Mouse (Mus musculus): ENCODE results near the gene Fhit.

The Fhit gene

DNA sequence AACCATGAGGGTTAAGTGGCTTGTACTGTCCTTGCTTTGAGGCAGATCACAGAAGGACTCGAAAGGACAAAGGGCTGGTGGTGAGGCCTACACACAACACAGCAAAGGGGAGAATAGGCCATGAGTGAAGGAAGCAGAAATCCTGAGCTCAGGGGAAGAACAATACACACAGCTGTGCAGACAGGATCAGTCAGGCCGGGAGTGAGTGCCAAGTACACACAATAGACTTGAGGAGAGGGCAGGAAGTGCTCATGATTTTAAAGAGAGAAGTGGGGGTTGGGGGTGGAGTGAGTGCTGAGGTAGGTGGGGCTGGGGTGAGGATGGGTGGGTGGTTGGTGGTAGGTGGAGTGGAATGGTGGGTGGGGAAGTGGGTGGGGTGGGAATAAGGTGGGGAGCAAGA lies 635.0 kb downstream of the Fhit start:
- peak; percentile 2 to 12 for DNase-seq (ENCODE audit: low read depth in 2 of 2, low spot score in 2 of 2)

DNA sequence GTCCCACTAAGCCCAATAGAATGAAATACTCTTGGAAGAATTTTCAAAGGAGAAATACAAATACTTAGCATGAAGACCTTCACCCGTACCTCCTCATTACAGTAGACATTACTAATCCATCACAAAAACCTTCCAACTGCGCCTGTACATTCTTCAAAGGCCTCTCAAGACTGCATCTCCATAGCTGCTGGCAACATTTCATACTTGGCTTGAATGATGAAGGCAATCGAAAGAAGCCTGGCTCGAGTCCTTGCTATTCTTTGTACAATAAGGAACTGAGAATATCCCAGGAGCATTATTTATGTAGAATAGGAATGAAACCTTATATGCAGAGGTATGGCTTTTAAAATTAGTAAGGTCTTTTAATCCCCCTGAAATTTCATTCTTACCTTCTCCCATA lies 636.0 kb downstream of the Fhit start:
- no peak for DNase-seq (ENCODE audit: low read depth in 2 of 2, low spot score in 2 of 2)

DNA sequence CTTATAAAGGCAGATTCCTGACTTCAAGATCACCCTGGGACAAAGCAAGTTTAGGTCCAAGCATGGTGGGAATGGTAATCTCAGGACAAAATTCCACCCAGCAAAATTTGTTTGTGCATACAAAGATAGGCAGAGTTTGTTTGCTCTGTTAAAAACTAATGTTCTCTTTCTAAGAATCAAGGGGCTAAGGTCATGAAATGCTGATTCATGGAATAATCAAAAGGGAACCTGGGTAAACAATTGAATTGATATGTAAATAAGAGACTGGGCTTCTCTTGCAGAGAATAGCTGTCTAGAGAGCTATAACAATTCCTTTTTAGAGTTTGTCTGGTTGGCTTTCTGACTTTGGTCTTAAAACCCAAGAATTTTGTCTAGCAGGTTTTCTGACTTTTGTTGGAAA lies 647.8 kb downstream of the Fhit start:
- DNase-seq (ENCODE audit: low read depth in 2 of 2, low spot score in 2 of 2), result no peak

DNA sequence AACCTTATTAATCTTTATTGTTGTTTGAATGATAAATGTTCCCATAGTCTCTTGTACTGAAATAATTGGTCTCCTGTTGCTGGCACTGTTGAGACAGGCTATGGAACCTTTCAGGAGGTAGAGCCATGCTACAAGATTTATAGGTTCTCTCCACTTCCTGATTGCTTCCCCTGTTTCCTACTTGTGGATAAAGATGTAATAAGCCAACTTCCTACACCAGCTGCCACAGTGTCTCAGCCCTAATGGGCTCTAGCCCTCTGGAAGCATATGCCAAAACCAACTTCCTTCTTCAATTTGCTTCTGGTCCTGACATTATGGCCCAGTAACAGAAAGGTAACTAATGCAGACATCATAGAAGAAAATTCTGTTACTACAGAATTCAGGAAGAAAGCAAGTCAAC lies 652.6 kb downstream of the Fhit start:
- DNase-seq (ENCODE audit: low read depth in 2 of 2, low spot score in 2 of 2), result no peak

DNA sequence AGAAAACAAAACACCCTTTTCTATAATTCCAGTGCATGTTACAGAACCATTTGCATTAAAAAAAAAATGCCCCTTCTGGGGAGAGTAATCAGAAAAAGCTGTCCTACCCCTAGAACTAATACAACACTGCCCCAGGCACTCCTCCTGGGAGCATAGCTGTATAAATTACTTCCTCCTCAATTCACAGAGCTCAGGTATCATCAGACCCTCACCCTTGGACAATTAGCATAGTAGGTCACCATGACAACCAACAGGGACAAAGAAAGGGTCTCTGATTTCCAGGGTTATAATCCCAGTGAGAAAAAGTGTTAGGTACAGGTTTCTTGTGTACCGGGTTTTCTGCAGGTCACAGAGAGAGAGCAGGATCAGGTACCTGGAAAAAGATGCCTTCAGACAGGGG lies 654.3 kb downstream of the Fhit start:
- no peak for DNase-seq (ENCODE audit: low read depth in 2 of 2, low spot score in 2 of 2)

DNA sequence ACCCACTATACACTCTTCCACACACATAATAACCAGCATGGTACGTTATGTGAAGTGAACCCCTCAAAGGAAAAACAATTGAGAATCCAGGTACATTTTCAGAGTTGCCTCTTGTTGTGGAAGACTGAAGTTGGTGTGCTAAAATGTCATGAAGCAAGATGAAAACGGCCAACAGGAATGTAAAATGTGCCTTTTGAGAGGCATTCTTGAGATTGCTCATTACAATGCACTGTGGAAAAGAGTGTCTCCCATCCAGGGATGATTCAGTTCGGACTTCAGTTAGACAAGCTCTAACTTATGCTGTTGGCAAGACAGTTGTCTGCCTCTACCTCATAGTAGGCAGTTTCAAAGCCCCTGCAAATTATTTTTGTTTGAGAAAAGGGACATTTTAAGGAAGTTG lies 676.0 kb downstream of the Fhit start:
- no peak for DNase-seq (ENCODE audit: low read depth in 2 of 2, low spot score in 2 of 2)

DNA sequence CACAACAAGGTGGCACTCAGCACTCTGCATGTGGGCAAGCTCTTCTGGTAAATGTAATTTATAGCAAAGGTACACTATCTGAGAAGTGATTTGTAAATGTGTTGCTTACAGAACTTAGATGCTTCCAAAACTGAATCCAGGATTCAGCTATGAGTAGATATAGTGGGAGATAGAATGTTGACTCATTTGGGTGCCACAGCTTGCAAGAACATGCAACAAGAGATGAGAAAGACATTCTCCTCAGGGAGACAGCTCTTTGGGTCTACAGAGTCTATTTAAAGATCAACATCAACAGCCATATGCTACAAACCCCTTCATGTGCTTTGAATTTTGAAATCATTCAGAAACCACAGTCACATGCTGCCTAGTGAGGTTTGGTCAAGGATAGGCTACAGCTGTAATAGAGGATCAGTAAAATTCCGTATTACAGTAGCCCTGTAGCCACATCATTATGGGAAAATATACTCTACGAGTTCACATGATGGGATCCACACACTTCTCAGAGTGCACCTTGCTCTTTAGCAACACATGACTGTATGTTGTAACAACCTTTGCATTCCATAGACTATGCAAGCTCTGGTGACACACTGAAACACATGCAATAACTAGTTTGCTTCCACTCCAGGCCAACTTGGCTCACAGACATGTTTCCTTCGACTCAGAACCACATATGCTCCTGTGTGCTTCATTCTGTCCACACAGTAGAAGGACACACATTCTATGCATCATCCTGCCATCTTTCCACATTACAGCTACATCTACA lies 678.8 kb downstream of the Fhit start:
- DNase-seq (ENCODE audit: low read depth in 2 of 2, low spot score in 2 of 2), result no peak

DNA sequence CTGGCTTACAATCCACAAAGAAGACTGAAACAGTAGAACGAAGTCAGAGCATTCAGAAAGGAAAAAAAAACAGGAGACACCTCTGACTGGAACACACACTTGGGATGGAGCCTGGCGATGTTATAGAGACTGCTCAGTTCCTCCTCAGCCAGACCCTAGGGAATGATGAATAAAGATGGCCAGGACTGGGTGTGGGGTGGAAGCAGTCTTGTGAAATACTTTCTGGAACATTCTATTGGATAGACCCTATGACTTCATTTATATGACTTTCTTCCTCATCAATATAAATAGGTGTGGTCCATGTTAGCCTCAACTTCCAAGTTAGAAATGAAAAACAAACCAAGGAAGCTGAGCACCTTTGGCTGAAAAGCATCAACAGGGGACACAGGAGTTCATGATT lies 680.5 kb downstream of the Fhit start:
- no peak for DNase-seq (ENCODE audit: low read depth in 2 of 2, low spot score in 2 of 2)

DNA sequence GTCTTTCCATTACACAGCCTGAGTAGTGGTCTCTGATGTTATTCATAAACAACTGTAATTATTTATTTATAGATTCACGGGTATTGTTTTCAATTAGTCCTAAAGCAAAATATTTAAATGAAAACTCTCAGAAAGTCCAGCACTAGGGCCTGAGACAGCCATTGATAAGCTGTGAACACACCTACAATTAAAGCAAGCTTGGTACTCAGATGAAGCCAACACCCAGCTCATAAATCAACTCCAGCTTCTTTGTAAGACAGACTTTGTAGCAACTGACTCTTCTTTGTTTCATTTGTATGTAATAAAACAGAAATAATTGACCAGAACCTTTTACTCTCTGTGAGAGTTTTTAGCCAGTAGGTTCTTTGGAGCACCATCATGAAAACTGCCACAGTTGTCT lies 681.2 kb downstream of the Fhit start:
- no peak for DNase-seq (ENCODE audit: low read depth in 2 of 2, low spot score in 2 of 2)

DNA sequence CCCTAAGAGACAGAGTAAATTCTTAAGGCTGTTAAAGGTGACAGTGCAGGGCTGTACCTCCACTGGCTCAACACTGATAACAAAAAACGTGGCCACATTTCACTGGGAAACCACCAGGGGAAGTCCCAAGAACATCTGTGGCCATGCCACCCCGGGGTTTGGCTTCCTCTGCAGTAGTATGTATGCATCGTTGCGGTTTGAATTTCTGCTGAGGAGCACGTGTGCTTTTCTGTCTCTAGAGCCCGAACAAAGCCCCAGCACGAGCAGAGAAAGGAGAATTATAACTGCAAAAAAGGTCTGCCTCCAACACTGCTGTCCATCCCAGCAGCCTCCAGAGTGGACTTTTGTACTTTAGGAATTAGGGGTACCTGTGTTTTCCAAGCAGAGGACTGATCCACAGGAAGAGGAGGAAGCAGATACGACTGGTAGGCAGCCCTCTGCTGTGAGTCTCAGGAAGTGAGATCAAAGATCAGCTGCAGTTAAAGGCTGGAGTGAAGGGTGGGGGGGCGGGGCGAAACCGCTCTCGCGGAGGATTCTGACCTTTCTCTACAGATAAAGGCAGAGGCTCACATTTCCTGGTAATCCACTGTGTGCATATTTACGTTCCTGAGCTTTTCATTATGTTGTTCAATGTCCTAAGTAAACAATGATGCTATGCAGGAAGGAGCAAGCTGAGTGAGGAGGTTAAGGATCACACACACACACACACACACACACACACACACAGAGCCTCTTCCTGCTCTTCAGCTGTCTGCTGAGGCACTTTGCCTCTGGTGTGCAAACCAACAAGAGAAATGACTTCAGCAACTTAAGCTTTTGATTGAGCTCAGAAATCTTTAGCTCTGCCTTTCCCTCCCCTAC lies 708.6 kb downstream of the Fhit start:
- peak; percentile 87 for DNase-seq (ENCODE audit: low read depth in 2 of 2, low spot score in 2 of 2)

DNA sequence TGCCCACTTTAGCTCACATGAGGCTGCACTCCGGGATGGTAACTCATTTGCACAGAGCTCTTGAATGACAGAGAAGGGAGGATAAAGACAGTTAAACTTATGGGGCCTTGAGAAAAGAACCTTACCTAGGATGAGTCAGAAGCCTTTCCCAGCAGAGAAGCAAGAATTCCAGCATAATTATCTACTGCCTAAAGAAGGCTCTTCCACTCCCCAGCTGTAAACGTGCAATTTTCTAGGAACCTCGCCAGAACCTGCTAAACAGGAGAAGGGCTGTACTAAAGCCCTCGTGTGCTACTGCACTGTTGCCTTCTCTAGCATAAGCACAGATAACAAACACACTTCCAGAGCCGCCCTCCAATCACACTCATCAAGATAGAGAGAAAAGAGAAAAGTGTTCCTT lies 709.6 kb downstream of the Fhit start:
- DNase-seq (ENCODE audit: low read depth in 2 of 2, low spot score in 2 of 2), result no peak

DNA sequence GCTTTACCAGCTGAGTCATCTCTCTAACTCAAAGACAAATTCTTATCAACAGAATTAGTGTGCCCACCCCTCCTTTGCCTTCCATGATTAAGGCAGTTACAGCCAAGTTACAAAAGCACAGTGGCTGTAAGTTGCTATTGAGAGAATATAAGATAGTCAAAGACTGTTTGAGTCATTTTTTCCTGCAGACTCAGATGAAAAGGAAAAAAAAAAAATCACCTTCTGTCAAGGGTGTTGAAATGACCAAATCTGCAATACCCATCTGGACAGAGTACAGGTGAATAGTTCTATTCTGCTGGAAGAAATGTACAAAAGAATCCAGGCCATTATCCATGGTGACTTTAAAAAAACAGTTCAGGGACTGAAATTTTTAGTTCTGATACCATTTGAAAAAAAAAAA lies 716.5 kb downstream of the Fhit start:
- DNase-seq (ENCODE audit: low read depth in 2 of 2, low spot score in 2 of 2), result no peak

DNA sequence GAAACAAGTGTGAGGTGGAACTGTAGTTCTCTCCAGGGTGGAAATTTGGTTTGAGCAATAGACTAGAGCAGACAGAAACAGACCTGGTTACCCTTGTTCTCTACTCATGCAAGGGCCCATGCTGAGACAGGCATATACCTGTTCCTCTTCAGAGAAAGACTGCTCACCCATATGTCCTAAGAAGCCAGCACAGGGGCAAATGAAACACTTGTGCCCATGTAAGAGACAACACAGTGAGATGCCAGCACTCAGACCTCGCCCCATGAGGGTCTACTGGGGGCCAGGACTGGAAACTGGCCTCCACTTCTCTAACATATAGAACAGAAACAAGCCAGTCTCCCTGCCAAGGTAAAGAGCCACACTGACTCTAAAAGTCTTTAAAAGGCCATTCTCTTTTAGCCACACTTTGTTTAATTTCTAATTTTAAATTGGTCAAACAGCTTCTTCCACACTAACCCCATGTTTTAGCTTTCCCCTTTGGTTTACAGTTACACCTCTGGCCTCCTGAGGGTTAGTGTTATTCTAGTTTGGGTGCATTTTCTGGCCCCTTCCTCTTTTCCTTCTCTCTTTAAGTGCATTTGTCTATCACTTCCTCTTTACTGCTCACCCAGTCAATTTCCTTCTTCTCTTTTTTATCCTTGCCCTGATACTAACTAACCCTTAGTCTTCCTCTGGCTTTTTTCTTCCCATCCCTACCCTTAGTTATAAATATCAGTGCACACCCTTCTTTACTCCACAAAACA lies 722.7 kb downstream of the Fhit start:
- DNase-seq (ENCODE audit: low read depth in 2 of 2, low spot score in 2 of 2), result no peak

DNA sequence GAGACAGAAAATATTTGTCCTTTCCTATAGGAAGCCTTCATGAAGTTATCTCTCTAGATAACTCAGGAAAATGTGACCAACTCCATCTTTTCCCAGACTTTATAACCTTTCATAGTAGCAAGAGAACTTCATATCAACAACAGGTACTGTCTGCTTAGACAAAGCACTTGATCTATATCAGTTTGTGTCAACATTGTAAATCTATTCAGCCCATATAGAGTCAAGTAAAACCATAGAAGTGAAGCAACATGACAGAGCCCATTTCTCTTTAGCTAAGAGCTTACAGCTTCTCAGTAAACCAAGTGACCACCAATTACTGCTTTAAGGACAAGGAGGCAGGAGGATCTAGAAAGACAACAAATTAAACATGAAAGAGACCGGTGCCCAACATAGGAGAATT lies 725.6 kb downstream of the Fhit start:
- no peak for DNase-seq (ENCODE audit: low read depth in 2 of 2, low spot score in 2 of 2)

DNA sequence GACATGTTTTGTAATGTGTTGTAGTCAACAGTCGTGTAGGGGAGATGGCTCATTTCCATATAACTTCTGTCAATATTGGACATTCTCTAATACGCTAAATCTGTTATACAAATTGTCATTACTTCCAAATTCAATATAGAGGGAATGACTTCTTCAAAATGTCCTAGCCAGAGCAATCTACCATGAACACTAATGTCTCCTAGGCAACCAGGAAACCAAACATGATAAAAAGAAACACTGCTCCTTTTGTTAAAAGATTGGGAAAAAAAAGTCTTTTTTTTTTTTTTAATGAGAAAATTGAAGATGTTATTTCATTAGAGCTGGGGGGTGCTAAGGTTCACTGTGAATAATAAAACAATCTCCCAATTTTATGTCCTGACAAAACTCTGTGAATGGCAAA lies 729.3 kb downstream of the Fhit start:
- no peak for DNase-seq (ENCODE audit: low read depth in 2 of 2, low spot score in 2 of 2)

DNA sequence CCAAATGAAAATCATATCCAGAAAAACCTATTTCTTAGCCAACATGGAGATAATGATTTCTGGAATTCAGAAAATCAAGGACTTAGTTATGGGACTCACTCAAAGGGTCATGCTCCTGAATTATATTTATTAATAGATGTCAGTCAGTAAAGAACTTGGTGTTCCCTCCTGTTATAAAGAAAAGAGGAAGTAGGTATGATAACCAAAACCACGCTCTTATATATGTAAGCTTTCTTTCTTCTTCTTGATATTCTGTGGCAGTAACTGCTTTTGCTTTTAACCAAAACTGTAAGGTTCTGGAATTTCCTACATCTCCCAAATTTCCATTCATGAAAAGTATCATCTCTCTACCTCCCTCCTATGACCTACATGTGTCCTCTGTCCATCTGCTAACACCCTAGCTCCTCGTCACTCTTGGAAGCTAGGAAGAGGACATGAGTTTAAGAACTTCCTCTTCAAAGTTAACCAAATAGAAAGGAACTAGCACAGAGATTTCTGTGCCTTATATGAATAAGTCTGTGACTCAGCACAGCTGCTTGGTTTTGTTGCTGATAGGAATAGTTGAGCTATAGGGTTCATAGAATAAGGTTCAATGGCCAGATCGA lies 731.3 kb downstream of the Fhit start:
- no peak for DNase-seq (ENCODE audit: low read depth in 2 of 2, low spot score in 2 of 2)

DNA sequence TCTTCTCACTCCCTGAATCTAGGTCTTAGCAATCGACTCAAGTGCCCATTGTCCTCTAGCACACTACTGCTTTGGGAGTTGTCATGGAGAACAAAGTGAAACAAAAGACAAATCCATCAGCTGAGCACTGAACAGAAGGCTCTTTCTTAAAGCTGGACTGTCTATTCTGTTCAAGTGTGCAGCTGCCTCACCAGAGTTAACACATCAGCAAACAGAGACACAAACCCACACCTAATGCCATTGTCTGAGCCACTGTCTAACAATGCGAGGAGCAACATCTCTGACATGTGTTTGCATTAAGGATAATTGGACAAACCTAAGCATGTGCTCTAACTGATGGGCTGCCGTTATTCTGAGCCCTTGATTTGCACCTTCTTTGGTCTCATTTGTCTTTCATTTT lies 738.3 kb downstream of the Fhit start:
- DNase-seq (ENCODE audit: low read depth in 2 of 2, low spot score in 2 of 2), result no peak

DNA sequence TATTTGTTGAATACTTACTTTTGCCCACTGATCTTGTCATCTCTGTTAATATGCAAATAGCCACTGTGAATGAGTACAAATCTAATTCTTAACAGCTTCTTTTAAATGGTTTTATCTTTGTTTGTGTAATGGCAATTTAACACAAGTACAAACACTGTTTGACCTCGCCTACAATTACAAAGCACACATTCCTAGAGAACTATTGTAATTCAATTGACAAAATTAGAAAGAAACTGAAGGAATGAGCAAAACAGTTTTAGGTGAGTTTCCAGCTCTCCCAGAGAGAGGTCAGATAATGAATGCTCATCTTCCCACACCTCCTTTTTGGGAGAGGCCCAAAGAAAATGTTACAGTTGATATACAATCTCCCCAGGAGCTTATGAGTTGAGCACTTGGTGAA lies 739.6 kb downstream of the Fhit start:
- no peak for DNase-seq (ENCODE audit: low read depth in 2 of 2, low spot score in 2 of 2)

DNA sequence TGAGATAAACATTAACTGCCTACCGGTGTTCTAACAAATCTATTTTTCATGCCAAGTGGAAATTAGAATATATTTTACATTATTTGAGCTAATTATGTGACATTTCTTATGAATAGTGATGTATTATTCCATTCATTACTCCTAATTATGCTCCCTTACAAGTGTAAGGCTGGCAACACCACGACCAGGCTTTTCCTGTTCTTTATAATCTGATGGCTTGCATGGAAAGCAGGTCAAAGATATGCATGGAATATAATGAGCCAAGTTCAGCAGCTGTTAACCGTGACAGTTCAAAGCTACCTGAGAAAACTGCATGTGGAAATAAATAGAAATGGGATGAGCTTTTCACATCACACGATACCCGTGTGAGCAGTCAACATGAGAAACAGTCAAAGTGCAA lies 746.8 kb downstream of the Fhit start:
- no peak for DNase-seq (ENCODE audit: low read depth in 2 of 2, low spot score in 2 of 2)

DNA sequence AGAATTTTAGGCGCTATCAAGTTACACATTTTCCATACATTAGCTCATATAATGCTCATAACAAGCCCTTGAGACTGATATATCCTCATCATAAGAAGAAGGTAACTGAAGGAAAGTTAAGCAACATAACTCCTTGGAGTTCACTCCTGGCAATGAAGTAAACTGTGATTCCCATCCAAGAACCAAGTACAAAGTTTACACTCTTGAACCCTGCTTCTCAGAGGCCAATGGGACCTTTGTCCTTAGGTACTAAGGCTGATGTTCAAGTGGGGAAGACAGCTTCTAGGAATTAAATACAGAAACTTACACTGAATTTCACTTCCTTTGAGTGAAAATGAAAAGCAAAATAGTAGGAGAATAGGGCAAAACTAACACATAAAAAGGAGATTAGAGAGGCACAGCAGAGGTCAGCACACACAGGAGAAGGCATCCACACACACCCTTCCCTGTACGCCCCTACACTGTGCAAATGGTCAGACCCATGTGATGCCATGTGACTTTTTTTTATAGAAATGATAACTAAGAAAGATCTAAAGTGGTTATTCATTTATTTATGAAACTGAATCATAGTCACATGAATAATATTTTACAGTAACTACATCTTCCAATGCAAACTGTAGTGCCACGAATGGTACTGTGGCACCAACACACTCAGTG lies 752.4 kb downstream of the Fhit start:
- DNase-seq (ENCODE audit: low read depth in 2 of 2, low spot score in 2 of 2), result no peak

DNA sequence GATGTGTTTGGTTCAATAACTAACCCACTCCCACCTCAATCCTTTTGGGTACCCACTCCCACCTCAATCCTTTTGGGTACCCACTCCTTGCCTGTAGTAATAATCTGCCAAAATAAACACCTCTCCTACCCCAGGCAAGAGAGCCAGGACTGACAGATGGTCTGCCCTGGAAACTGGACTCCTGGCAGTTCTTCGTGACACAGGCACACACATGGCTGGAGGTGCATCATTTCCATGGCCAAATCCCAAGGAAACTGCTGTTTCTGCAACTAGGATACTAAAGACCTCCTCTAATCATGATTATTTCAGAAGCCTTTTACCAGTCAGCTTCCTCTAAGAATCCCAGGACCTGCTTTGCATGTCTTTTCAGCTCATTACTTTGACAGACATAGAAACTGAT lies 756.5 kb downstream of the Fhit start:
- no peak for DNase-seq (ENCODE audit: low read depth in 2 of 2, low spot score in 2 of 2)

Data from CD8-positive naive resting alpha-beta T cell, adult 2 months (primary cell).